Comparison of ENCODE assay signal across 10 mouse cellular contexts in genomic region chr9:5298329-5299131, GRCm38 (mm10). TPM values are rescaled to one million over a fixed set of nuclear protein-coding genes. Genes with fewer than 3 reads are reported as not detected.
A peak's percentile ranks its signal among the peaks of the same experiment; 100 is the strongest.
DNase-seq lines count a peak whose midpoint lies in the region; ATAC-seq and TF ChIP-seq lines count a peak whose summit lies in the region.
"Had no signal": no experiment of that assay in that cellular context is flagged by ENCODE, and none has a peak within 500 bp of the region (broad histone marks: within the 10 kb centered on the region; RNA-seq: fewer than 3 reads in every experiment).

Casp1 (plus strand) TSS chr9:5298517.

- no peak for TF ChIP-seq CTCF in bone marrow, adult 2 months (IDR thresholded peaks at IDR 0.05; ENCODE audit: control insufficient read depth, insufficient read depth, low read length)

- DNase-seq in heart, adult 11 months = peak; percentile 88
- DNase-seq in heart, postnatal 36 days = no peak
- peak; percentile 46 for DNase-seq in 3134 (ENCODE audit: extremely low read depth, insufficient read length, low spot score)
- no peak for DNase-seq in embryo, embryonic 9.5 days (ENCODE audit: extremely low spot score)
- DNase-seq in layer of hippocampus, postnatal 36 days = no peak
- DNase-seq in cerebellum, postnatal 36 days = no peak
- DNase-seq: adrenal gland, adult 8-10 months; kidney, adult 11 months had no signal

- H3K27ac ChIP-seq in bone marrow, adult 2 months (ENCODE audit: control insufficient read depth, insufficient read depth, low read depth, low read length, poor library complexity) = no peak within 1 kb of the TSS; the same call in 1 of the 2 replicates

- no peak for TF ChIP-seq POLR2A in bone marrow, adult 2 months (IDR thresholded peaks at IDR 0.05; ENCODE audit: borderline replicate concordance, control insufficient read depth, low read depth, low read length)

- peaks cover 1% of the 10 kb centered on the region; the same call in 1 of the 2 replicates for H3K4me1 ChIP-seq in bone marrow, adult 2 months (ENCODE audit: control insufficient read depth, insufficient read depth, low read length)

- peak within 1 kb of the TSS; percentile 62 for H3K4me3 ChIP-seq in bone marrow, adult 2 months (replicated peaks; ENCODE audit: control insufficient read depth, low read depth, low read length)

- peak; percentile 90 for ATAC-seq in megakaryocyte, adult 5-6 weeks (ENCODE audit: poor library complexity, severe bottlenecking)

- intact Hi-C loops in heart, postnatal 36 days (cut with DNase I) = no loop called here

- 6% methylated on average over 11 of the region's 11 CpGs for WGBS in bone marrow, adult 2 months

RNA-seq across cellular contexts. Expression of gene Casp1, which starts in this region (rescaled TPM):
- total RNA-seq in heart, postnatal 36 days (2021) = 1 to 10 TPM in 1 of 2 experiments, under 1 TPM in 1; 0.97 to 1.7 TPM
- polyA plus RNA-seq in bone marrow, adult 2 months (2011; ENCODE audit: insufficient read depth, insufficient read length, low replicate concordance, missing spikeins) = 8.9 and 18.6 TPM in 2 replicates
- 132 and 154 TPM in 2 replicates for total RNA-seq in megakaryocyte, adult 5-6 weeks (2015)
- total RNA-seq in megakaryocyte, adult 5-6 weeks (2017) = 99.5 and 118 TPM in 2 replicates
- total RNA-seq in layer of hippocampus, postnatal 36 days (2021) = 1 to 10 TPM in 1 of 2 experiments, under 1 TPM in 1; 0.75 to 1.5 TPM

Comparison
In these comparisons a context has a peak if more than half of its experiments do, and no peak if none do; other contexts are left out.
1. RNA of gene Casp1 (total RNA-seq): 99.5 to 154 TPM in megakaryocyte, adult 5-6 weeks; 0.97 to 1.7 TPM in heart, postnatal 36 days and 0.75 to 1.5 TPM in layer of hippocampus, postnatal 36 days; every median in the first group is over 10 times any median in the second.
2. DNase-seq: peak in heart, adult 11 months (single experiment) and 3134 (single experiment); none in heart, postnatal 36 days (0 of 2), embryo, embryonic 9.5 days (single experiment), layer of hippocampus, postnatal 36 days (0 of 2) and cerebellum, postnatal 36 days (0 of 2).